Mouse (Mus musculus) limb, embryonic 10.5 days (tissue): Measurements from ENCODE around the gene 1700014D04Rik. TPM values are rescaled to one million over a fixed set of nuclear protein-coding genes. Genes with fewer than 3 reads are reported as not detected.
"Not testable (repeated sequence)": the region's sequence is repeated elsewhere in the genome, so short reads cannot be mapped to it uniquely, and the experiment has no call there.

Experiments used
- DNase-seq: peaks from one replicate; pipeline ENCODE4 v3.0.0-alpha.2; 2017; ENCODE audit warnings: low spot score
- H3K27ac ChIP-seq: fragments of 300-500 bp; sonication (generic); 2 replicates; pipeline ENCODE4 v1.5.1; 2016; ENCODE audit warnings: mild to moderate bottlenecking
- H3K27me3 ChIP-seq: fragments of 300-500 bp; sonication (generic); 2 replicates; pipeline ENCODE4 v1.6.1; 2016; ENCODE audit warnings: low read depth, mild to moderate bottlenecking; ENCODE audit not compliant: poor library complexity, severe bottlenecking
- H3K36me3 ChIP-seq: fragments of 300-500 bp; sonication (generic); 2 replicates; pipeline ENCODE4 v1.6.1; 2016; ENCODE audit warnings: mild to moderate bottlenecking, moderate library complexity
- H3K4me1 ChIP-seq: fragments of 300-500 bp; sonication (generic); 2 replicates; pipeline ENCODE4 v1.6.1; 2016
- H3K4me3 ChIP-seq: fragments of 300-500 bp; sonication (generic); 2 replicates; pipeline ENCODE4 v1.5.1; 2016; ENCODE audit warnings: mild to moderate bottlenecking, moderate library complexity
- H3K9me3 ChIP-seq: fragments of 300-500 bp; sonication (generic); replicated peaks from 2 replicates; pipeline ENCODE4 v1.6.1; 2016; ENCODE audit warnings: mild to moderate bottlenecking
- WGBS: fragments of 180-500 bp; shearing (Covaris S2); methylation state at CpG from one replicate; pipeline ENCODE4 v1.1.7; 2016; 5-methylcytosine and 5-hydroxymethylcytosine counted together
- polyA plus RNA-seq: library from polyadenylated mRNA; unstranded; fragments of >200 nt; fragmentation: Nextera tagmentation; extraction: Ambion mirVana; gene quantifications from 2 replicates; pipeline ENCODE4 v1.2.1, GENCODE M21; 2016

Gene 1700014D04Rik
- 0.31 TPM in 1 of 2 replicates, not detected in the other for polyA plus RNA-seq

GRCm38 (mm10) chr13:59746711-59747110 is at the start of gene 1700014D04Rik:
TSS of gene 1700014D04Rik (minus strand) at chr13:59746752.
- peaks cover 18% of the 10 kb centered on the region for H3K4me1 ChIP-seq
- DNase-seq = no peak
- no peak within 1 kb of the TSS for H3K4me3 ChIP-seq
- 80% methylated on average over 9 of the region's 9 CpGs for WGBS
- H3K27ac ChIP-seq = no peak within 1 kb of the TSS
- no peaks in the 10 kb centered on the region for H3K36me3 ChIP-seq
- no peaks in the 10 kb centered on the region for H3K9me3 ChIP-seq
- no peaks in the 10 kb centered on the region for H3K27me3 ChIP-seq

- Histone ChIP-seq H3K27ac (no peak overlapping the region), H3K4me1 (no peaks in the 10 kb centered on the region), H3K9me3 (no peaks in the 10 kb centered on the region), H3K4me3 (no peak overlapping the region), H3K27me3 (no peaks in the 10 kb centered on the region), H3K36me3 (peaks cover 99% of the 10 kb centered on the region)
- 93% methylated on average over 6 of the region's 6 CpGs for WGBS
- no peak for DNase-seq
These were observed 49.4 kb upstream of the 1700014D04Rik start for GRCm38 (mm10) chr13:59795807-59796465.

- no peaks in the 10 kb centered on the region for H3K27me3 ChIP-seq
- H3K4me1 ChIP-seq = no peaks in the 10 kb centered on the region
- no peak for DNase-seq
- no peak overlapping the region for H3K4me3 ChIP-seq
- peaks cover 99% of the 10 kb centered on the region for H3K36me3 ChIP-seq
- H3K27ac ChIP-seq = no peak overlapping the region
- H3K9me3 ChIP-seq = no peaks in the 10 kb centered on the region
- 89% methylated on average over 1 of the region's 1 CpGs for WGBS
These were observed 48.2 kb upstream of the 1700014D04Rik start for GRCm38 (mm10) chr13:59794786-59795185.

GRCm38 (mm10) chr13:59782145-59782544 is 35.6 kb upstream of the 1700014D04Rik start, which contains the start of gene Gm49354:
TSS of gene Gm49354 (minus strand) at chr13:59782245.
- Histone ChIP-seq H3K27ac (no peak within 1 kb of the TSS), H3K4me1 (no peaks in the 10 kb centered on the region), H3K27me3 (no peaks in the 10 kb centered on the region), H3K36me3 (peaks cover 99% of the 10 kb centered on the region), H3K4me3 (no peak within 1 kb of the TSS), H3K9me3 (no peaks in the 10 kb centered on the region)
- no peak for DNase-seq
- 94% methylated on average over 7 of the region's 7 CpGs for WGBS

GRCm38 (mm10) chr13:59779744-59780264 is 33.3 kb upstream of the 1700014D04Rik start:
- H3K27me3 ChIP-seq, H3K4me3 ChIP-seq, H3K27ac ChIP-seq, H3K4me1 ChIP-seq, H3K9me3 ChIP-seq, DNase-seq: not testable (repeated sequence)
- H3K36me3 ChIP-seq = peaks cover 99% of the 10 kb centered on the region
- WGBS = 100% methylated on average over 1 of the region's 1 CpGs

GRCm38 (mm10) chr13:59779213-59779612 is 32.7 kb upstream of the 1700014D04Rik start:
- no peaks in the 10 kb centered on the region for H3K4me1 ChIP-seq

GRCm38 (mm10) chr13:59775168-59775567 is 28.6 kb upstream of the 1700014D04Rik start:
- no peaks in the 10 kb centered on the region for H3K27me3 ChIP-seq
- no peak overlapping the region for H3K27ac ChIP-seq
- 91% methylated on average over 3 of the region's 3 CpGs for WGBS
- no peaks in the 10 kb centered on the region for H3K9me3 ChIP-seq
- peaks cover 85% of the 10 kb centered on the region for H3K36me3 ChIP-seq
- H3K4me1 ChIP-seq = peaks cover 13% of the 10 kb centered on the region
- no peak overlapping the region for H3K4me3 ChIP-seq
- DNase-seq = no peak

More at GRCm38 (mm10) chr13:59779213-59779612, 32.7 kb upstream of the 1700014D04Rik start:
- Histone ChIP-seq H3K27me3 (no peaks in the 10 kb centered on the region), H3K27ac (no peak overlapping the region), H3K36me3 (peaks cover 96% of the 10 kb centered on the region), H3K4me3 (no peak overlapping the region), H3K9me3 (no peaks in the 10 kb centered on the region)
- WGBS = 86% methylated on average over 4 of the region's 4 CpGs
- no peak for DNase-seq

- 75% methylated on average over 9 of the region's 9 CpGs for WGBS
- Histone ChIP-seq H3K4me3 (no peak overlapping the region), H3K27ac (no peak overlapping the region), H3K36me3 (peaks cover 52% of the 10 kb centered on the region), H3K9me3 (no peaks in the 10 kb centered on the region), H3K27me3 (no peaks in the 10 kb centered on the region), H3K4me1 (peaks cover 44% of the 10 kb centered on the region)
- no peak for DNase-seq
These were observed 24.7 kb upstream of the 1700014D04Rik start for GRCm38 (mm10) chr13:59771257-59771656.

- H3K27me3 ChIP-seq = no peaks in the 10 kb centered on the region
- DNase-seq = no peak
- peak overlapping the region; percentile 89 for H3K27ac ChIP-seq
- 80% methylated on average over 9 of the region's 9 CpGs for WGBS
- H3K9me3 ChIP-seq = no peaks in the 10 kb centered on the region
- peaks cover 48% of the 10 kb centered on the region for H3K4me1 ChIP-seq
- peaks cover 48% of the 10 kb centered on the region for H3K36me3 ChIP-seq
- H3K4me3 ChIP-seq = peak overlapping the region; percentile 87
These were observed 24.3 kb upstream of the 1700014D04Rik start for GRCm38 (mm10) chr13:59770847-59771246.

- Histone ChIP-seq H3K27ac (peak overlapping the region; percentile 89), H3K9me3 (no peaks in the 10 kb centered on the region), H3K4me3 (peak overlapping the region; percentile 87), H3K4me1 (peaks cover 49% of the 10 kb centered on the region), H3K27me3 (no peaks in the 10 kb centered on the region), H3K36me3 (peaks cover 41% of the 10 kb centered on the region)
- WGBS = under 1% methylated on average over 28 of the region's 28 CpGs
- peak; percentile 86 for DNase-seq
These were observed 23.6 kb upstream of the 1700014D04Rik start for GRCm38 (mm10) chr13:59770164-59770562.

- peak within 1 kb of the TSS; percentile 89 for H3K27ac ChIP-seq
- DNase-seq = peak; percentile 100
- under 1% methylated on average over 91 of the region's 91 CpGs for WGBS
- peaks cover 49% of the 10 kb centered on the region for H3K4me1 ChIP-seq
- H3K36me3 ChIP-seq = peaks cover 35% of the 10 kb centered on the region
- peak within 1 kb of the TSS; percentile 87 for H3K4me3 ChIP-seq
- H3K27me3 ChIP-seq = no peaks in the 10 kb centered on the region
- H3K9me3 ChIP-seq = no peaks in the 10 kb centered on the region
These were observed 23.0 kb upstream of the 1700014D04Rik start, which contains the start of gene Isca1 for GRCm38 (mm10) chr13:59769296-59770163. TSS of gene Isca1 (minus strand) at chr13:59769810.

- peaks cover 35% of the 10 kb centered on the region for H3K36me3 ChIP-seq
- 0 out of 2 replicates have a peak overlapping the region, but pooled peaks have one; percentile 21 for H3K27ac ChIP-seq
- DNase-seq = no peak
- no peaks in the 10 kb centered on the region for H3K27me3 ChIP-seq
- peak overlapping the region; percentile 87 for H3K4me3 ChIP-seq
- WGBS = 46% methylated on average over 13 of the region's 13 CpGs
- no peaks in the 10 kb centered on the region for H3K9me3 ChIP-seq
- peaks cover 49% of the 10 kb centered on the region for H3K4me1 ChIP-seq
These were observed 22.0 kb upstream of the 1700014D04Rik start for GRCm38 (mm10) chr13:59768531-59768930.
